Mouse (Mus musculus): Measurements from ENCODE around the gene Arhgap15.

Gene Arhgap15

GRCm38 (mm10) chr2:44299156-44299555 is 550.5 kb downstream of the Arhgap15 start:
- DNase-seq (ENCODE audit: extremely low spot score, low spot score) = no peak

DNA sequence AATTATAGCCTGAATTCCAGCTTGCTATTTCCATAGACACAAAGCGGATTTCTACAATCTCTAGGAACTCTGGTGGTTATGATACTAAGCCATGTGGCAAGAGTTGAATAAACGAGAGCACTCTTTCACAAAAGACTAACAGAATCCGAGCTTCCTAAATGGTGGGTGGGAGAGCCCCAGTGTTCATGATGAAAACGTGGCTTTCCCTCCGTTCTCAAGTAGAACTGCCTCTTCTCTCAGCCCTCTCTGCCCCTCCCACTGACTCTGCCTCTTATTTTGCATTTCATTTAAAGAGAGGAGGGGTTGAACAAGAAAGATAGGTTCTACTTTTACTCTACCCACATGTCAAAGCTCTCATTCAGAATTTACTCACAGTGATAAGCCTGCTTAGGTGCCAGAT is 551.3 kb downstream of the Arhgap15 start:
- DNase-seq (ENCODE audit: extremely low spot score, low spot score) = no peak

GRCm38 (mm10) chr2:44300466-44300865 is 551.8 kb downstream of the Arhgap15 start:
- no peak for DNase-seq (ENCODE audit: extremely low spot score, low spot score)

- DNase-seq (ENCODE audit: extremely low spot score, low spot score) = no peak
Observed at GRCm38 (mm10) chr2:44304261-44304970, 555.8 kb downstream of the Arhgap15 start.

GRCm38 (mm10) chr2:44304971-44305808 is 556.6 kb downstream of the Arhgap15 start:
- no peak for DNase-seq (ENCODE audit: extremely low spot score, low spot score)

DNA sequence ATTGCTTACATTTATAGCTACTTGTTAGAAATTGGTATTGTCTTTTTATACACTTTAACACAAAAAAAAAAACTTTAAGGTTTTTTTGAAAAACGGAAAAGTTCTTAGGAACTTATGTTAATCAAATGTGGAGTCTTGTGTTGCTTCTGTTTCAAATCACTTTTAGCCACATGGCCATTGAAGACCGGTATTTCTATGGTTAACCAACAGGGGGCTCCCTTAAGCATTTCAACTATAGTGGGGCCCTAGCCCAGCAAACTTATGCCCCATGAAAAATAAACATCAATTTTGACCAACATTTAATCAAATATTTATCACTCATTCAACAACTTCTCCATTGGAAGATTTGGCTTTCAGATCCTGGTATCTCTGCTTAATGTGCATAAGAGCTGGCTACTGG is 557.5 kb downstream of the Arhgap15 start:
- no peak for DNase-seq (ENCODE audit: extremely low spot score, low spot score)

- DNase-seq (ENCODE audit: extremely low spot score, low spot score) = no peak
Observed at GRCm38 (mm10) chr2:44309124-44309523, 560.5 kb downstream of the Arhgap15 start.

DNA sequence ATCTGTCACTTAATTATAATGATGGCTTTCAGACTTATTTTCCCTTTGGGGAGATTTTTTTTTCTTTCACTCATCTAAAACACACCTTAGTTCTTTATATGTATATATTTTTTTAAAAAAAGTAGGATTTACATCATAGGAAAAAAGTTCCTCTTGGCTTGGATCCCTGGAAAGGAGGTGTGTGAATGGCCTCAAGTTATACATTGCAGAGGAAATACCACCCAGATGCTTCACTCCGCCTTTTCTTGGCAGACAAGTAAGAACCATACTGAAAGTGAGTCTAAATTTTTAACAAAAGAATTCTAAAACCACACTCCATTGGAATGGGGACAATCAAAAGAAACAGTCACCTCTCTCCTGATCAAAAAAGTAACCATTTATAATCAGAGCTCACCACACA is 560.9 kb downstream of the Arhgap15 start:
- DNase-seq (ENCODE audit: extremely low spot score, low spot score) = no peak

DNA sequence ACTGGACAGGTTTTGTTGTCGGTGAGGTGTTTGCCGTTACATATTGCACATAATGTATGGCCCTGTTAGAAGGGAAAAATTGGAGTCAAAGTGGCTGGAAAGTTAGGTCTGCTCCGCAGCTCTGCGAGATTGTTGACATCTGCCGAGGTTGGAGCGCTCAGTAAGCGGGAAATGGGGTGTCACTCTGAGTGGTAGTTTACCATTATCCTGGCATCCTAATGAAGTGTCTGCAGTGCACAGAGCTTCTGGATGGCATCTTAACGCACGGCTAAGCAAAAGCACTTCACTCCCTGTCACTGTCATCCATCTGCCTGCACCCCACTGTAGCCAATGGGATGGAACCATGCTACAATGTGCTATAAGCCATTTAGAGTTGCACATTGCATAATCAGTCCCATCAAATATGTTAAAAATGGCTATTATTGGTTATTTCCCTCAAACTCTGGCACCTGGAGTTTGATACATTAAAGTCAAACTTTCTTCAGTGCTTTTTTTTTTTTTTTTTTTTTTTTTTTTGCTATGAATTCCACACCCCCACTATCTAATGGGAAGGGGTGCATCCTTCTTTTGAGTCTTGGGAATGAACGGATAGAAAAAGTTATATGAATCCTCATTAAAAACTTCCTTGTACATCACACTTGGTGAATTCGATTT is 561.6 kb downstream of the Arhgap15 start:
- no peak for DNase-seq (ENCODE audit: extremely low spot score, low spot score)

DNA sequence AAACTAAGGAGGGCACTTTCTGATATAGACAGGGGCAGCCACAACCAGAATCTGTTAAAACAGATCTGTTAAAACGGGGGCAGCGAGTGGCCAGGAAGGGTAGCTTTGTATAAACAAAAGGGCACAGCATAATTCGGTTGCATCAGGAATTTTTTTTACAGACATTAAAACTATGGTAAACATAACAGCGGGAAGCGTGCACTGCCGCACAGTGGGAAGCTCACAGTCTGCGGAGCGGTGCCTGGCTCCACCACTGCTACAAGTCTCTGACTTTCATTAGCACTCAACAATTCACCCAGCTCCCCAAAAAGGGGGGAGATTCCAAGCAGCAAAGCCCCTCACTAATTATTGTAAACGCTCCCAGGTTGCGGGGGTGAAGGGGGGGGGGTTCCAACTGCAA is 562.6 kb downstream of the Arhgap15 start:
- DNase-seq (ENCODE audit: extremely low spot score, low spot score) = peak; percentile 30

GRCm38 (mm10) chr2:44313573-44313972 is 564.9 kb downstream of the Arhgap15 start:
- DNase-seq (ENCODE audit: extremely low spot score, low spot score) = no peak

- no peak for DNase-seq (ENCODE audit: extremely low spot score, low spot score)
Observed at GRCm38 (mm10) chr2:44318436-44318835, 569.8 kb downstream of the Arhgap15 start.

- DNase-seq (ENCODE audit: extremely low spot score, low spot score) = no peak
Observed at GRCm38 (mm10) chr2:44319479-44319878, 570.9 kb downstream of the Arhgap15 start.

GRCm38 (mm10) chr2:44323813-44324212 is 575.2 kb downstream of the Arhgap15 start:
- no peak for DNase-seq (ENCODE audit: extremely low spot score, low spot score)

DNA sequence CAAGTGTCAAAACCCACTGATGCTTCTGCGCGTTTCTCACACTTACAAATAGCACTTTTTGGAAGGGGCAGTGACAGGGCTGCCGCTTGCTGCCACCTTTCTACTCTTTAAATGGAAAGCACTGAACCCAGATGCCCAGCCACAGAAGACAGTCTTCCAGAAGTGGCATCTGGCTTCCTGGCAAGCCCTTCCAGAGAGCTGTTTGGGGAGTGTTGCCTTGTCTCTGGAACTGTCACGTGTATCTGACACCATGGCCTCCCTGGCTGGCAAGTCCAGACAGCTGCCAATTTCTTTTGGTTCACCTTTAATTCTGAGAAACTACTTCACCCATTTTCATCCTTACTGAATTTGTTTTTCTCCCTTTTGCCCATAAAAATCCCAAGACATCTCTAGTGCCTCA is 584.7 kb downstream of the Arhgap15 start:
- no peak for DNase-seq (ENCODE audit: extremely low spot score, low spot score)

GRCm38 (mm10) chr2:44334006-44334405 is 585.4 kb downstream of the Arhgap15 start:
- no peak for DNase-seq (ENCODE audit: extremely low spot score, low spot score)

DNA sequence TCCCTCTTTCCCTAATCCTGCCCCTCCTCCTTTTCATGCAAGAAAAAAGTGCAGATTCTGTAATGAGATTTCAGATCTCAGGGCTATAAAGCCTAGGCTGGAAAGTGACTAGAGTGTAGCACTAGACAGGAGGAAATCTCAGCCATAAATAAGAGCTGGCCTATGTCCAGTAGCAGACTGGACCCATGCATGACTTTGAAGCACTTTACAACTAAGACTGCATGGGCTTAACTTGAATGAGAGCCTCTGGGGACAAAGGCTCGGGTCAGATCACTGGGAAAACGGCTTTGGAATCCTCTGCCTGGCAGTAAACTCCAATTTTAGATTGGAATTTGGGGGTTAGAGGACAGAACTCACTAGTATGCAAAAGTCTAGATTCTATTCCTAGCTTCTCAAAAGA is 585.9 kb downstream of the Arhgap15 start:
- no peak for DNase-seq (ENCODE audit: extremely low spot score, low spot score)

DNA sequence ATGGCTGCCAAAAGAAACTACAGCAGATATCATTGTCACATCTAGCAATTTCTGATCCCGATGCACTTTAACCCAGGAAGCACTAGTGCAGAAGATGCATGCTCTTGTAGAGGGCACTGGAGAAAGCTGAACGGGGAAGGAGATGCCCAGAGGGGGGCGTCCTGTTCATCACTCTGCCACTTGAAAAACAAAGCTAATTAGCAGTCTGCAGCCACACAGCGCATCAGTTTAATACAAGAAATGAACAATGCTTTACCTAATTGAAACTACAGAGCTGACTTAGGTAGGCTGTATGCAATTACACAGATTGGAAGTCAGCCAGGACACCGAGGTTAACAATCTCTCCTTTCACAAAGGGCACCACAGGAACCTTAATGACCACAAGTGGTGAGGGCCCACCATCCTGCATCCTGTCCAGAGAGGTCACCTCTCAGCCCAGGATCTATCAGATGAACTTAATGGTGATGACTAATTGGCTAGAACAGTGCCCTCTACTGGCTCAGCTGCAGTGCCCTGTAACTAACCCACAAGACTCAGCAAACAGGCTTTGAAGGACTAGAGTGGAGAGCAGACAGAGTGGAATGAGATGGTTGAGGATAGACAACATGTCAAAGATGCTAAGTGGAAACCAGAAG is 588.2 kb downstream of the Arhgap15 start:
- no peak for DNase-seq (ENCODE audit: extremely low spot score, low spot score)

DNA sequence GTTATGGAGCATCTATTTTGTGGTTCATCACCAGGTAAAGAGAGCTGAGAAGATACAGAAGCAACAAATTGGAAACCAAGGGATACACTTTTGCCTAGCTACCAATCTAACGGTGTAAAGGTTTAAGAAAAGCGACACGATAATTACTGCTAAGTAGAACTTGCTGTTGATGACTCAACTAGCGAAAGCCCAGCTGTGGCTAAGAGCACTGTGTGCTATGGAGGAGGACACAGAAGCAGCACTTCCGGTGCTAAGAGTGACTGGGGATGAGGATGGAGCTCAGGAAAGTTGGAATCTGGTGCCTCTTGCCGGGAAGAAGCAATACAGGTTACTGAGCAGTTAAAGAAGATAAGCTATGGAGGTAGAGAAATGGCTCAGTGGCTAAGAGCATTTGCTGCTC is 589.8 kb downstream of the Arhgap15 start:
- no peak for DNase-seq (ENCODE audit: extremely low spot score, low spot score)

DNA sequence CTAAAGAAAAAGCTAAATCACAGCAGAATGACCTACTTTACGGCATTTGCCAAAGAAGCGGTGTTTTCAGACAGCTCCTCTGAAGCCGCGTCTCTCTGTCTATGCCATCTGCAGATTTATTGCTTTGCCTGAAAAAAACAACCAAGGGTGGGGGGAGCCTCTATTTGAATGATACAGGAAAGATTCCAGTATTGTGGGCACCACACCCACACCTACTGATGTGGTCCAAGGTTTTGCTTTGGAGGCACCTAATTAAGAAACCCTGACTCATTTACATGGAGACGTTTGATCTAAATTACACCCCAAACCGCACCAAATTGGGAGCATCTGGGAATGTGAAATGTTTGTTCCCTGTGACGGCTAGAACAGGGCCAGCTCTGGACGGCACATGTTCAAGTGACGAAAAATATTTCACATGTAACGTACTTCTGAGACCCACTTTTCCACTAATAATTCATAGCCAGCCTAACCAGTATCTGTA is 592.5 kb downstream of the Arhgap15 start:
- DNase-seq (ENCODE audit: extremely low spot score, low spot score) = no peak

GRCm38 (mm10) chr2:44344861-44345260 is 596.2 kb downstream of the Arhgap15 start:
- no peak for DNase-seq (ENCODE audit: extremely low spot score, low spot score)
